Mouse (Mus musculus): ENCODE measurements around the gene Prkaa2. TPM values are rescaled to one million over a fixed set of nuclear protein-coding genes. Genes with fewer than 3 reads are reported as not detected.

Gene Prkaa2
- 2.5 TPM for polyA plus RNA-seq (2014; fragmentation: Illumina TruSeq; extraction: RNeasy Lipid Tissue Mini Kit (QIAGEN cat#74804); ENCODE audit: insufficient read depth, low read depth, low replicate concordance)

DNA sequence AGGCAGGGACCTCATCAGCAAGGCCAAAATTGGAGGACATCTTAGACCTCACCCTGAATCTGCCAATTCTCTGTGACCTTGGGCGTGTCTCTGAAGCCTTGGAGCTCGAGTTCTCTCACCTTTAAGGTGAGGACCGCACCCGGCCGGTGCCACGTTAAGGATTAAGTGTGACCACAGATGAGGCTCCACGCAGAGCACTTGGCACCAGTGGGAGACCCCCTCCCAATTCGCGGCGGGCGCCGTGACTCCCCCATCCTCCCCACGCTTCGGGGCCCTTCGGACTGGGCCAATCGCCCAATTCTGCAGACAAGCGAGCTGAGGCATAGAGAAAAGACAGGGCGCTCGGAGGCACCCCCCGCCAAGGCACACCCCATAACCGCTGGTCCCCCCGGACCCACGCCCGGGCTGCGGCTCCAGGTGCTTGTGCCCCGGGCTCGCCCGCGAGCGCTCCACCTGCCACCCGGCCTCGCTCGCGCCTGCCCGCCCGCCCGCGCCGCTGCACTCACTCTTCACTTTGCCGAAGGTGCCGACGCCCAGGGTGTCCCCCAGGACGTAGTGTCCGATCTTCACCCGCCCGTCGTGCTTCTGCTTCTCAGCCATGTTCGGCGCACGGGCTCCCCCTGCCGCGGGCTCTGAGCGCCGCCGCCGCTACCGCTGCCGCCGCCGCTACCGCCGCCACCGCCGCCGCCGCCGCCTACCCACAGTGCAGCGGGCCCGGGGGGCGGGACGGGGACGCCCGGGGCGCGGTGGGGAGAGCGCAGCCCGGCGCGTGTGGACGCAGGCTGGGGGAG, at the start of gene Prkaa2:
Prkaa2 (minus strand) TSS at position 692 of the 791 bp plus-strand sequence.

DNA sequence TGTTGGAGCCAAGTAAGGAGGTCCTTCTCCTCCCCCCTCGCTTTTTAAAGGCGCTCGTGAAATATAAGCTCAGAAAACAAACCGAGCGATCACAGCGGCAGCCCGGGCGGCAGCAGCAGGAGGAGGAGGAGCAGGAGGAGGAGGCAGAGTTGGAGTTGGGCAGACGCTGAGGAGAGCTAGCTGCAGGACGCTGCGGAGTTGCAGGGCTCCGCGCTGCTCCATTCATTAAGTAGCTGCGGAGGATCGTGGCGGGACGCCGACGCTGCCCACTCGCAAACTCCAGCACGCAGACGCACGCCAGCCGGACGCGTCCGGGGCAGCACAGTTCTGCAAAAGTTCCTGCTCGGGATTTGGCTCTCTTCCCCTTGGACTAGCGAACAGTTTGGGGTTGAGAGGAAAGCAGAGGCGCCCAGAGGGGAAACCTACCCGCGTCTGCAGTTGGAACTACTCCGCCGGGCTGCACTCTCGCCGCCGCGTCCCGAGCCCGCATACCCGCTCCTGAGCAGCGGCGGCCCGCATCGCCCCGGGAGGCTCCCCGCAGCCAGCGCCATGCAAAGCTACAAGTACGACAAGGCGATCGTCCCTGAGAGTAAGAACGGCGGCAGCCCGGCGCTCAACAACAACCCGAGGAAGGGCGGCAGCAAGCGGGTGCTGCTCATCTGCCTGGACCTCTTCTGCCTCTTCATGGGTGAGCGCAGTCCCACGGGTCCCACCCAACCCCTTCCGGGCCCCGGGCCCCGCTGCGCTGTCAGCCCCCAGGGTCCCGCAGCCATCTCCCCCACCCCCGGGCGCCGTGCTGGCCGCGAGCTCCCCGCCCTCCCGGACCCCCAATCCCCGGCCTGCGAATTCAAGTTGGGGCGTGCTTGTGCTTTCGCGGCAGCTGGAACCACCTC, 47.8 kb upstream of the Prkaa2 start, which contains the start of gene Plpp3:
Plpp3 (plus strand) TSS at position 72 of the 893 bp plus-strand sequence.

Other genes with a start within 250 kb of the Prkaa2 start
- gene C8a, start 233.5 kb downstream of the Prkaa2 start, polyA plus RNA-seq (2014; fragmentation: Illumina TruSeq; extraction: RNeasy Lipid Tissue Mini Kit (QIAGEN cat#74804); ENCODE audit: insufficient read depth, low read depth, low replicate concordance), result not detected
- gene Fyb2, start 196.4 kb downstream of the Prkaa2 start, polyA plus RNA-seq (2014; fragmentation: Illumina TruSeq; extraction: RNeasy Lipid Tissue Mini Kit (QIAGEN cat#74804); ENCODE audit: insufficient read depth, low read depth, low replicate concordance), result 0.07 TPM
- 89.1 TPM for gene Plpp3, start 47.5 kb upstream of the Prkaa2 start, polyA plus RNA-seq (2014; fragmentation: Illumina TruSeq; extraction: RNeasy Lipid Tissue Mini Kit (QIAGEN cat#74804); ENCODE audit: insufficient read depth, low read depth, low replicate concordance)

Data from lung, adult 10 weeks (tissue).